Mouse (Mus musculus) adipocyte (in vitro differentiated cells): ENCODE data around the gene Cfap77.

ENCODE experiments used
- DNase-seq: peaks from one replicate; pipeline ENCODE4 v3.0.0-alpha.2; 2016; ENCODE audit warnings: low spot score

The Cfap77 gene

DNA sequence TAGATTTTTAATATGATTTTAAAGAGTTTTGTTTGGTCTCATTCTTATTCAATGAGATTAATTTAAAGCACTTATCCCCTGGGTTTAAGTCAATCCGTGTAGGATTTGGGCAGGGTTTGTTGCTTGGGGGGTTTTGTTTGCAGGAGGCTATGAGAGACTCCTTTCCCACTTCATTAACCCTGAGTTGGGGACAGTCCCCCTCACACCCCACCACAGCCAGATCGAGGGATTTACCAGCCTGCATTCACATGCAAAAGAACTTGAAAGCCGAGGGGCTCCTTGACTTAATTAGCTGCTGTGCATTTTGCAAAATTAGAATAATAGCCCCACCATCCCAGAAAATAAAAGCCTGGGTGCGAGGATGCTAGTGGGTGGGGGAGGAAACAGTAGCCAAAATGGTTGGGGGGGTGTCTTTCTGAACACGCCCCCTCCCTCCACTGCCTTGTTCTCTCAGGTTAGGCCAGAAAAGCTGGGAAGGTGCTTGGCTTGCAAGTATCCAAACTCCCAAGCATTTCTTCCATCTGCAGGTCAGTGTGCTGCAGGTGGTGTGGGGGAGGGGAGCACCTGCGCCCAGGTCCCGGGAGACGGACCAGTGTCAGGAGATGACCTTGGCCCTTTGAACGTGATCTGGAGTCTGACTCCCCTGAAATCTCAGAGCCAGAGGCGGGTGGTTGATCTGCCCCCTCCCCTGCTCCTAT is 147.0 kb downstream of the Cfap77 start:
- no peak for DNase-seq

GRCm38 (mm10) chr2:28905561-28905960 is 149.3 kb downstream of the Cfap77 start:
- no peak for DNase-seq

- DNase-seq = no peak
Observed at GRCm38 (mm10) chr2:28904786-28905185, 150.1 kb downstream of the Cfap77 start.

DNA sequence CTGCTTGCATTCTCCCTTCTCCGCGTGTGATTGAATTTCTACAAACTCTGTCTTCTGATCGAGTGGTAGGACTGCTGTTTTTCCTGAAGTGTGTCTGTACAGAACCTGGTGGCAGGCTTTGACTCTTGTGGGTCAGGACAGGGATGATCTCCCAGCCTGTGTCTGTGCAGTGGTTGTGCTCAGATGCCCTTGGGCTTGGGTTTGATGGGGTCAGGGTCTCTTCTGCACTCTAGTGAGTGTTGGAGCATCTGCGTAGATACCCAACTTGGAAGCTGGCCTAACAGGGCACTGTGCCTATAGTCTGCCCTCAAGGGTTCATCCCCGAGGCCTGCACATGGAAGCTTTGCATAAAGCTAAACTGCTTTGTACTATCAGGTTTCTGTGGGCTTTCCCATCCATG is 151.0 kb downstream of the Cfap77 start:
- no peak for DNase-seq

- DNase-seq = no peak
Observed at GRCm38 (mm10) chr2:28902291-28902690, 152.6 kb downstream of the Cfap77 start.

DNA sequence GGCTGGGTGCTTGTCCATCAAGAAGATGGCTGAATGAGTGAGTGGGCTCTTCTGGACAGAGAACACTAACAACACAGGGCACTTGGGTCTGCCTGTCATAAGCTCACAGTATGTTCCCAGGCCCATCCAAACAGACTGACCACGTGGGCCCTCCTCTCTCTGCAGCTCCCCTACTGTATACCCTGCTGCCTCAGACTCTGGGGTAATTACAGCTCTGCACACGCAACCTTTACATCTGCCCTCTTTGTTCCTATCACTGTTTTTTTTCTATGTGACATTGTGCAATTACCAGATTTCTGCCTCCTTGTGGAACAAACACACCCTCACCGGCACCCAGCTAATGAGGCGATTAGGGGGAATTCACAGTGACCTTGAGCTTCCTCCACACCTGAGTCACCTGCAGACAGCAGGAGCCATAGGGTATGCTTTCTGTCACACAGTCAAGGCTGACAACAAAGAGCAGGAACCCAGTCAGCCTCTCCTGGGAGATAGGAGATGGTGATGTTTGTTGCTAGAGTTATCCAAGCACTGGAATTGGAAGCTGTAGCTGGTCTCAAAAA is 157.4 kb downstream of the Cfap77 start:
- no peak for DNase-seq

DNA sequence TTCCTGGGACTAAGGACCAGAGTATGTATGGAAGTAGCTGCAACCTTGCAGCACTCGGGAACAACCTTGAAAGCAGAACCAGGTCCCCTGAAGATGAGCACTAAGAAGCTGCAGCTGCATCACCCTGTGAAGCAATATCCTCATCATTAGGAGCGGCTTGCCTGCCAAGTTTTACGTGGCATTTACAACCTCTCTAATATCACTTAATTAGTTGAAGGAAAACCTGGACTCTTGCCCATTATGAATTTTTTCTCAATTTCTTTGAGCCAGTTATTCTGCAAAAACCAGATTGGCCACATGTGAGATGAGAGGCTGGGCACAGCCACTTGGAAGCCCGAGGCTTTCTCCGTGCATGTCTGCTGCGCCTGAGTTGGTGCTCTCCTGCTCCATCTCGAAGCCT is 159.0 kb downstream of the Cfap77 start:
- no peak for DNase-seq

GRCm38 (mm10) chr2:28893526-28893925 is 161.3 kb downstream of the Cfap77 start:
- DNase-seq = no peak

DNA sequence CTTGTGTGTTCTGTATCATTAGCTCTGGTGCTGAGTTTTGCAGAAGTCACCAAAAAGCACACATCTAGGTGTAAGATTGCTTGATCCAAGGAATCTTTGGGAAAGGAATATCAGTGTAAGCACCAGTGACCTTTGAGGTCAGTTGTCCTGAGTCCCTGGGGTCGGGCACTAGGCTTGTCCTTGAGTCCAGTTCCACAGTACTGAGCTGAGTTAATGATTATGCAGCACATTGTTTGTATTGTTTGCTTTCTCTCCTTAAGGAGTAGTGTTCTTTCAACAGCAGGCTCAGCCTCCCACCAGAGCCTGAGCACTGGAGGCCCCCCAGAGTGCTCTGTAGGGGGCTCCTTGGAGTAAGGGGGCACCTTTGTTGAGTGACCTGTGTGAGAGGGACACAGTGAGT is 162.1 kb downstream of the Cfap77 start:
- DNase-seq = no peak

DNA sequence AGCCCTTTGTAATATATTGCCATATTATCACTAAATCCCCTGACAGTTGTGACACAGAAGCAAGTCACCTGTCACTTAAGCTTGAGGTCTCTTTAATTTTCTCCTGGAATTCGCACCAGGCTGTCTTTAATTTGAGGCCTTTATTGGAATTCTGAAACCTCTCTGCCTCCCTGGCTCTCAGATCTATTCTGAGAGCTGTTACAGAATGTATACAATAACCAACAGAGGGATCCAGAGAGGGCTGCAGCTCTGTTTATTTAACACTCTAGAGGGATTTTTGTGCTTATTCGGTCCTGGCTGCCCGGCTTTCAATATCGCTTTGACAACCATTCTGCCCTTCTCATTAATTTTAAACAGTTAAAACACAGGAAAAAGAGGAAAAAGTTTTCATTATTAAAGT is 170.0 kb downstream of the Cfap77 start:
- no peak for DNase-seq

DNA sequence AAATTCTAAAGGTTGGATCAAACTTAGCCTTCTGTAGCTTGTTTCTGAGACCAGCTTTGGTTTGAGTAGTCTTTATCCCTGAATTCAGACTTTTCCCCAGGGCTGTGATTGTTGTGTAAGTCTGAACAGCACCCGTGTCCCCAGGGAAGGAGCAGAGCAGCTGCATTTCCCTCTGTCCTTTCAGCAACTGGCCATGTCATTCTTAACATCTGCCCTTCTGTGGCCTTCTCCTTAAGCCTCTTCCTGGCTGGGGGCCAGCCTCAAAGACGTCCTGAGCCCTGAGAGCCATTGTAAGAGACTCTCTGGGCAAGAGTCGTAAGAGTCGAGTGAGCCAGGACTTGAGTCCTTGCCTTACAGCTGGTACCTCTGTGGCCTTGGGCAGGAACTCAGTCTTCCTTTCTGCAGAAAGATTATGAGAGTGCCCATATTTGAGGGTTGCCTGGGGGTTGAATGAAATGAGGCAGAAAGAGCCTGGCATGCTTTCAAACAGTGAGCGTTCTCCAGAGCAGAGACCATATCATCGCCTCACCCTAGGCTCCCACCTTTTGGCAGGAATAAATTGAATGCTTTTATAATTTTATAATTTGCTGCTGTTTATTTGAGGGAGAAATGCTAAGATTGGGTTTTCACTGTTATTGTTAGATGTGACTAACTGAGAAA is 171.9 kb downstream of the Cfap77 start:
- DNase-seq = peak; percentile 62

DNA sequence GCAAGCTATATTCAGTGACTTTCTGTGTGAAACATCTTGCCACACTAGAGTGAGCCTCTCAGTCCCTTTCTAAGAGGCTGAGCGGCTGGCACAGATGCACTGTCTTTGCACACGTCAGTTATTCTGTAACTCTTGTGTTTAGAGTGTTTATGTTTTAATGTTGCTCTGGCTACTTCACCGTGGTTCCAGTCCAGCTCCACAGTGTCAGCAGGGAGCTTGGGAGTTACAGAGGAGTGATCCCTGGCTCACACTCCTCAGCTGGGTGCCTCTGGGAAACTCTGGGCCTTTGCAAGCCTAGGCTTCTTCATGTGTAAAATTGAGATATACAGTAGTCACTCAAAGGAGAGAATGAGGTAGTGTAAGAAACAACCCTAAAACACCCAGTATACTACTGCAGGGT is 172.8 kb downstream of the Cfap77 start:
- DNase-seq = no peak

- peak; percentile 50 for DNase-seq
Observed at GRCm38 (mm10) chr2:28881275-28881674, 173.6 kb downstream of the Cfap77 start.
